Mouse (Mus musculus) stomach, postnatal 0 days (tissue): Measurements from ENCODE around the gene Nedd9. TPM values are rescaled to one million over a fixed set of nuclear protein-coding genes. Genes with fewer than 3 reads are reported as not detected.

Experiments
- ATAC-seq: fragments of 200-750 bp; cut with Nextera tagmentation; 2 replicates; pipeline ENCODE4 v1.8.0; 2017; ENCODE audit not compliant: low FRiP score, low TSS enrichment
- DNase-seq: peaks from one replicate; pipeline ENCODE4 v3.0.0-alpha.2; 2016; ENCODE audit warnings: low spot score
- H3K27ac ChIP-seq: fragments of 300-500 bp; sonication (generic); replicated peaks from 2 replicates; pipeline ENCODE4 v1.5.1; 2014; ENCODE audit warnings: mild to moderate bottlenecking, control low read depth
- H3K27me3 ChIP-seq: fragments of 300-500 bp; sonication (generic); 2 replicates; pipeline ENCODE4 v1.6.1; 2014; ENCODE audit warnings: low read length; ENCODE audit not compliant: control insufficient read depth, insufficient read depth
- H3K36me3 ChIP-seq: fragments of 300-500 bp; sonication (generic); 2 replicates; pipeline ENCODE4 v1.6.1; 2014; ENCODE audit warnings: low read length, mixed read lengths; ENCODE audit not compliant: control insufficient read depth, insufficient read depth
- H3K4me1 ChIP-seq: fragments of 300-500 bp; sonication (generic); replicated peaks from 2 replicates; pipeline ENCODE4 v1.6.1; 2014; ENCODE audit warnings: antibody characterized with exemption; ENCODE audit not compliant: control insufficient read depth, insufficient read depth
- H3K4me2 ChIP-seq: fragments of 300-500 bp; sonication (generic); replicated peaks from 2 replicates; pipeline ENCODE4 v1.6.1; 2014; ENCODE audit warnings: low read depth, mild to moderate bottlenecking, control low read depth, moderate library complexity
- H3K4me3 ChIP-seq: fragments of 300-500 bp; sonication (generic); 2 replicates; pipeline ENCODE4 v1.5.1; 2014; ENCODE audit warnings: low read depth, low read length, control low read depth
- H3K9ac ChIP-seq: fragments of 300-500 bp; sonication (generic); 2 replicates; pipeline ENCODE4 v1.6.1; 2014; ENCODE audit warnings: mild to moderate bottlenecking, low read length, control low read depth, mixed read lengths
- H3K9me3 ChIP-seq: fragments of 300-500 bp; sonication (generic); 2 replicates; pipeline ENCODE4 v1.6.1; 2016; ENCODE audit warnings: low read length; ENCODE audit not compliant: control insufficient read depth
- CTCF ChIP-seq: IDR thresholded peaks from 2 replicates; pipeline ENCODE4 v1.5.1; 2016; ENCODE audit warnings: antibody characterized with exemption, low read depth, mild to moderate bottlenecking, moderate library complexity
- EP300 ChIP-seq: optimal IDR thresholded peaks from 2 replicates; pipeline ENCODE3; 2016; ENCODE audit warnings: antibody characterized with exemption
- WGBS: fragments of 180-500 bp; shearing (Covaris S2); extraction: QIAGEN DNeasy Blood & Tissue Kit; methylation state at CpG from one replicate; pipeline ENCODE4 v1.1.7; 2014; 5-methylcytosine and 5-hydroxymethylcytosine counted together
- polyA plus RNA-seq: library from polyadenylated mRNA; unstranded; fragments of >200 nt; fragmentation: Nextera tagmentation; extraction: Ambion mirVana; gene quantifications from 2 replicates; pipeline ENCODE4 v1.2.1, GENCODE M21; 2015

Gene Nedd9
- polyA plus RNA-seq, 1 experiment from 2014 or later, result 17.1 TPM

- H3K36me3 ChIP-seq, result no peaks in the 10 kb centered on the region
- no peak overlapping the region for H3K27ac ChIP-seq
- no peaks in the 10 kb centered on the region for H3K9me3 ChIP-seq
- no peak overlapping the region for H3K9ac ChIP-seq
- H3K4me3 ChIP-seq, result no peak overlapping the region
- DNase-seq (no peak), ATAC-seq (no peak)
- H3K4me2 ChIP-seq, result no peak overlapping the region
- no peak for TF ChIP-seq EP300
- no peak for TF ChIP-seq CTCF
- H3K4me1 ChIP-seq, result peaks cover 4% of the 10 kb centered on the region; the same call in 1 of the 2 replicates
- 64% methylated on average over 4 of the region's 4 CpGs for WGBS
- no peaks in the 10 kb centered on the region for H3K27me3 ChIP-seq
These were observed 162.5 kb downstream of the Nedd9 start for GRCm38 (mm10) chr13:41324631-41325030.

- Histone ChIP-seq H3K27me3 (no peaks in the 10 kb centered on the region), H3K4me1 (peaks cover 4% of the 10 kb centered on the region; the same call in 1 of the 2 replicates), H3K9me3 (no peaks in the 10 kb centered on the region), H3K9ac (no peak overlapping the region), H3K27ac (peak overlapping the region; percentile 67; the same call in 1 of the 2 replicates), H3K36me3 (peaks cover 3% of the 10 kb centered on the region; the same call in 1 of the 2 replicates), H3K4me3 (no peak overlapping the region), H3K4me2 (no peak overlapping the region)
- WGBS, result 32% methylated on average over 3 of the region's 3 CpGs
- no peak for TF ChIP-seq EP300
- no peak for TF ChIP-seq CTCF
- DNase-seq (no peak), ATAC-seq (peak; percentile 42; the same call in 1 of the 2 replicates)
These were observed 165.7 kb downstream of the Nedd9 start for GRCm38 (mm10) chr13:41321433-41321832.

DNA sequence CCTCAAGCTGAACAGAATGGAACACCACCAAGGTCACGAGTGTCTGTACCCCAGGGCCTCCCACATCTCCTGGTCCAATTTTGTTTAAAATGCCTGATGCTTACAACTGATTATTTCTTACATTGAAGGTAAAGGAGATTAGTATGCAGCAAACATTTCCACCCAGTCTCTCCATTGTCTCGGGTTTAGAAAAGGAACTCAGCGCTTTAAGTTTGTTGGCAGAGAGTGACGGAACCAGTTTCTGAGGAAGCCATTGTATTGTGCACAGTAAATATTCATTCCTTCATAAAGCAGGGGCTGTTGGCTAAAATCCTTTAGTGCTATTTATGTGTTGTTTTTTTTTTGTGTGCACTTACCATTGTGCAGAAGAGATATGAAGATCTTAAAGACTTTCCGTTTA is 166.4 kb downstream of the Nedd9 start:
- peaks cover 4% of the 10 kb centered on the region; the same call in 1 of the 2 replicates for H3K4me1 ChIP-seq
- DNase-seq (no peak), ATAC-seq (0 out of 2 replicates have a peak, but pooled peaks have one; percentile 26)
- no peak overlapping the region for H3K4me2 ChIP-seq
- H3K27me3 ChIP-seq, result no peaks in the 10 kb centered on the region
- WGBS, result 53% methylated on average over 5 of the region's 5 CpGs
- no peaks in the 10 kb centered on the region for H3K9me3 ChIP-seq
- H3K9ac ChIP-seq, result no peak overlapping the region
- peak overlapping the region; percentile 1; the same call in 1 of the 2 replicates for H3K27ac ChIP-seq
- H3K4me3 ChIP-seq, result no peak overlapping the region
- no peak for TF ChIP-seq CTCF
- TF ChIP-seq EP300, result no peak
- H3K36me3 ChIP-seq, result peaks cover 8% of the 10 kb centered on the region

DNA sequence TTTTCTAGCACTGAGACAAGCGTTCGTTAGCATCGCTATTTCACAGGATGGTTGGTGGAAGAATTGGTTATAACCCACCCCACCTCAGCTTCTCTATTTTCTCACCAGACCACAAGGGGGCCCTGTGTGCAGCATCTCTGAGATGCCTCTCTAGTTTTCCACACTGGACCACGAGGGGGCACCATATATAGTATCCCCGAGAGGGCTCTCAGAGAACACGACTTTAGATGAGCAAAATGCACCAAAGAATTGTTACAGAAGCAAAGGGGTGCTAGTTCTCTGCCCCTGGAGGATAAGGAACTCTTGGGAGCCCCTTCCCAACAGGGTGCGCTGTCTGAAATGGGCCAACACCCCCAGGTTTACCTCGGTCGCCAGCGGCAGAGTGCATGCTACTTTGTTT is 184.4 kb downstream of the Nedd9 start:
- TF ChIP-seq EP300, result no peak
- TF ChIP-seq CTCF, result peak; percentile 96
- ATAC-seq (peak; percentile 14; the same call in 1 of the 2 replicates), DNase-seq (peak; percentile 85)
- Histone ChIP-seq H3K36me3 (no peaks in the 10 kb centered on the region), H3K27me3 (no peaks in the 10 kb centered on the region), H3K9ac (no peak overlapping the region), H3K4me3 (no peak overlapping the region), H3K4me2 (peak overlapping the region; percentile 31; the same call in 1 of the 2 replicates), H3K27ac (no peak overlapping the region), H3K9me3 (no peaks in the 10 kb centered on the region), H3K4me1 (no peaks in the 10 kb centered on the region)
- 58% methylated on average over 10 of the region's 10 CpGs for WGBS

DNA sequence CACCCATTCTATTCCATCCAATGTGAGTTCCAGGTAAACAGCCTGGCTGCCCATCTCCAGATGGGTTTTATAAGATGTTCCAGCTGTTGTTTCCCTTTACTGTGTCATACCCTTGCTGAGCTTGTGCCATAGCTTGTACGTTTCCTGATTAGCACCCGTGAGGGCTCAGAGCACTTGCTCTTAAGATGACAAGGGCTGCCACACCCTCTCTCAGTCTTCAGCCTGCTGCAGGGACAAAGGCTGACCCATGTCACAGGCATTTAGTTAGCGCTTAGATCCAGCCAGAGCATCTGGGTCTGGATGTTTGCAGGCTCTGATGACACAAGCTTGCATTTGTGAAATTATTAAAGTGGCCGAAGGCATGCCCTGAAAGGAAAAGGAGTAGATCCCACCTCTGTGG is 187.1 kb downstream of the Nedd9 start:
- Histone ChIP-seq H3K4me1 (no peaks in the 10 kb centered on the region), H3K9me3 (no peaks in the 10 kb centered on the region), H3K36me3 (no peaks in the 10 kb centered on the region), H3K4me3 (no peak overlapping the region), H3K27ac (no peak overlapping the region), H3K4me2 (no peak overlapping the region), H3K27me3 (no peaks in the 10 kb centered on the region), H3K9ac (no peak overlapping the region)
- 34% methylated on average over 4 of the region's 4 CpGs for WGBS
- peak; percentile 55; the same call in 1 of the 2 replicates for ATAC-seq
- DNase-seq, result no peak
- TF ChIP-seq EP300 (no peak), CTCF (no peak)

GRCm38 (mm10) chr13:41298996-41299395 is 188.2 kb downstream of the Nedd9 start:
- no peaks in the 10 kb centered on the region for H3K36me3 ChIP-seq
- no peaks in the 10 kb centered on the region for H3K4me1 ChIP-seq
- TF ChIP-seq CTCF, result no peak
- TF ChIP-seq EP300, result no peak
- no peak overlapping the region for H3K4me2 ChIP-seq
- no peaks in the 10 kb centered on the region for H3K9me3 ChIP-seq
- DNase-seq (no peak), ATAC-seq (no peak)
- H3K9ac ChIP-seq, result no peak overlapping the region
- H3K4me3 ChIP-seq, result no peak overlapping the region
- H3K27ac ChIP-seq, result no peak overlapping the region
- WGBS, result 44% methylated on average over 5 of the region's 5 CpGs
- no peaks in the 10 kb centered on the region for H3K27me3 ChIP-seq
